ENCODE assay signal across 26 mouse cellular contexts in the genomic region with DNA sequence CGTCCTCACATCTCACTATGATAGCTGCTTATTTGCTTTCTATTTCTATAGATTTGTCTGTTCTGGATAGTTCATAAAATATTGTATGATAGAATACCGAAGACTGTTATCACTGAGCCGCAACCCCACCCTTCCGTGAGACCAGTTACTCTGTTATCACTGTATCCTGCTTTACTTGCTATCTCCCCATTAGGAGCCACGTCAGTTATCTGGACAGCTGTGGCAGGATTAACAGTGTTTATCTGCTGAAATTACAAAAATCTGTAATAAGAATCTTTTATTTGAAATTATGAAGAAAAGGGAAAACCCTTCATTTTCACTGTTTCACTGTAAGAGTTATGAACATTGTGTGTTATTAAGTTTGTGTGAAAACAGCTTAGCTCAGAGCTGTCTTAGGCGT. TPM values are rescaled to one million over a fixed set of nuclear protein-coding genes. Genes with fewer than 3 reads are reported as not detected.
DNase-seq lines count a peak whose midpoint lies in the region; ATAC-seq and TF ChIP-seq lines count a peak whose summit lies in the region.
"Had no signal": no experiment of that assay in that cellular context is flagged by ENCODE, and none has a peak within 500 bp of the region (broad histone marks: within the 10 kb centered on the region; RNA-seq: fewer than 3 reads in every experiment).

No protein-coding gene starts in this region.

- no peaks in the 10 kb centered on the region for H3K27me3 ChIP-seq in liver, embryonic 11.5 days (replicated peaks; ENCODE audit: control insufficient read depth, insufficient read depth, low read length)
- no peaks in the 10 kb centered on the region for H3K27me3 ChIP-seq in liver, embryonic 14.5 days (ENCODE audit: control insufficient read depth, insufficient read depth, low read length)
- H3K27me3 ChIP-seq in liver, postnatal 0 days (ENCODE audit: insufficient read depth, low read length), result no peaks in the 10 kb centered on the region
- no peaks in the 10 kb centered on the region for H3K27me3 ChIP-seq in kidney, embryonic 16.5 days (ENCODE audit: insufficient read depth, low read length)
- H3K27me3 ChIP-seq: embryonic facial prominence, embryonic 13.5 days; forebrain, embryonic 12.5 days; forebrain, embryonic 15.5 days; heart, embryonic 12.5 days; heart, embryonic 15.5 days; hindbrain, embryonic 13.5 days had no signal

- no peak overlapping the region for H3K27ac ChIP-seq in liver, embryonic 11.5 days (ENCODE audit: low read depth, low read length)
- H3K27ac ChIP-seq in liver, embryonic 14.5 days, result no peak overlapping the region
- H3K27ac ChIP-seq in liver, postnatal 0 days (ENCODE audit: low read depth), result no peak overlapping the region
- H3K27ac ChIP-seq in kidney, embryonic 16.5 days (ENCODE audit: low read length), result no peak overlapping the region
- H3K27ac ChIP-seq: embryonic facial prominence, embryonic 10.5 days; embryonic facial prominence, embryonic 13.5 days; forebrain, embryonic 12.5 days; forebrain, embryonic 15.5 days; heart, embryonic 15.5 days; hindbrain, embryonic 10.5 days; hindbrain, embryonic 13.5 days had no signal

- H3K4me3 ChIP-seq in liver, embryonic 11.5 days (ENCODE audit: low read depth, low read length), result no peak overlapping the region
- no peak overlapping the region for H3K4me3 ChIP-seq in liver, embryonic 14.5 days (ENCODE audit: insufficient read depth in 1 of 2, low read depth in 2 of 2, low read length in 2 of 2)
- H3K4me3 ChIP-seq in liver, postnatal 0 days (ENCODE audit: low read depth, low read length), result no peak overlapping the region
- no peak overlapping the region for H3K4me3 ChIP-seq in lung, adult 2 months (replicated peaks; ENCODE audit: extremely low read depth, low read depth, low read length)
- no peak overlapping the region for H3K4me3 ChIP-seq in kidney, embryonic 16.5 days (ENCODE audit: low read length)
- H3K4me3 ChIP-seq: embryonic facial prominence, embryonic 10.5 days; embryonic facial prominence, embryonic 13.5 days; erythroblast, embryonic 14.5 days; forebrain, embryonic 12.5 days; forebrain, embryonic 15.5 days; heart, embryonic 12.5 days; heart, embryonic 15.5 days; hindbrain, embryonic 10.5 days; hindbrain, embryonic 13.5 days had no signal

- TF ChIP-seq POLR2A in lung, adult 2 months (IDR thresholded peaks at IDR 0.05; ENCODE audit: borderline replicate concordance, extremely low read depth, low read depth, low read length), result no peak

- peak; percentile 65 for TF ChIP-seq EP300 in liver, embryonic 14.5 days (IDR thresholded peaks at IDR 0.05; ENCODE audit: low read depth)
- TF ChIP-seq EP300 in liver, postnatal 0 days (IDR thresholded peaks at IDR 0.05; ENCODE audit: low read depth), result peak; percentile 44; the same call in 1 of the 2 replicates

- H3K36me3 ChIP-seq in liver, embryonic 11.5 days (ENCODE audit: control insufficient read depth, insufficient read depth, low read length), result peaks cover 16% of the 10 kb centered on the region
- H3K36me3 ChIP-seq in liver, embryonic 14.5 days (replicated peaks; ENCODE audit: control insufficient read depth, insufficient read depth, low read depth), result peaks cover 78% of the 10 kb centered on the region
- peaks cover 40% of the 10 kb centered on the region for H3K36me3 ChIP-seq in liver, postnatal 0 days (replicated peaks; ENCODE audit: insufficient read depth, low read length)
- peaks cover 32% of the 10 kb centered on the region for H3K36me3 ChIP-seq in kidney, embryonic 16.5 days (ENCODE audit: insufficient read depth, low read length)

- H3K9me3 ChIP-seq in liver, embryonic 11.5 days (ENCODE audit: control insufficient read depth, low read length), result no peaks in the 10 kb centered on the region
- H3K9me3 ChIP-seq in liver, embryonic 14.5 days (ENCODE audit: control insufficient read depth, low read length), result no peaks in the 10 kb centered on the region
- no peaks in the 10 kb centered on the region for H3K9me3 ChIP-seq in liver, postnatal 0 days (ENCODE audit: low read length)
- H3K9me3 ChIP-seq in kidney, embryonic 16.5 days (ENCODE audit: low read length), result no peaks in the 10 kb centered on the region
- H3K9me3 ChIP-seq: embryonic facial prominence, embryonic 10.5 days; embryonic facial prominence, embryonic 13.5 days; forebrain, embryonic 12.5 days; forebrain, embryonic 15.5 days; heart, embryonic 12.5 days; heart, embryonic 15.5 days; hindbrain, embryonic 10.5 days; hindbrain, embryonic 13.5 days had no signal

- DNase-seq in liver, result peak; percentile 32
- no peak for DNase-seq in liver, embryonic 11.5 days (ENCODE audit: low spot score)
- no peak for DNase-seq in liver, embryonic 14.5 days (ENCODE audit: low read depth in 3 of 3, low spot score in 3 of 3)
- no peak for DNase-seq in liver, postnatal 0 days
- no peak for DNase-seq in lung, adult 2 months
- DNase-seq in embryo, embryonic 11 days, result no peak
- DNase-seq: adrenal gland, adult 2 months; adrenal gland, postnatal 14 days; cerebellum, adult 11 months; cerebellum, adult 2 months; cerebellum, adult 9-11 months; cerebellum, postnatal 25 days; gastrocnemius, postnatal 25 days; heart, adult 18-20 months; heart, postnatal 10 days; heart, postnatal 36 days had no signal

- H3K4me1 ChIP-seq in liver, embryonic 11.5 days (replicated peaks; ENCODE audit: control insufficient read depth, insufficient read depth, low read length), result no peaks in the 10 kb centered on the region
- H3K4me1 ChIP-seq in liver, embryonic 14.5 days (replicated peaks; ENCODE audit: control insufficient read depth in 2 of 2, insufficient read depth in 2 of 2, low read length in 1 of 2), result peaks cover 2 to 6% of the 10 kb centered on the region in 2 experiments; a peak in 2 of 4 replicates
- H3K4me1 ChIP-seq in liver, postnatal 0 days (ENCODE audit: insufficient read depth), result no peaks in the 10 kb centered on the region
- H3K4me1 ChIP-seq in lung, adult 2 months (ENCODE audit: control insufficient read depth, insufficient read depth, low read length), result no peaks in the 10 kb centered on the region
- H3K4me1 ChIP-seq in kidney, embryonic 16.5 days (ENCODE audit: insufficient read depth, low read length), result no peaks in the 10 kb centered on the region
- H3K4me1 ChIP-seq: embryonic facial prominence, embryonic 10.5 days; embryonic facial prominence, embryonic 13.5 days; forebrain, embryonic 12.5 days; forebrain, embryonic 15.5 days; heart, embryonic 12.5 days; heart, embryonic 15.5 days; hindbrain, embryonic 10.5 days; hindbrain, embryonic 13.5 days had no signal

- 56% methylated on average over 6 of the region's 6 CpGs for WGBS in liver, embryonic 11.5 days
- WGBS in liver, embryonic 14.5 days (ENCODE audit: insufficient replicate concordance), result 31% methylated on average over 6 of the region's 6 CpGs
- WGBS in liver, postnatal 0 days (ENCODE audit: insufficient replicate concordance), result 56% methylated on average over 6 of the region's 6 CpGs
- 89% methylated on average over 6 of the region's 6 CpGs for WGBS in lung, adult 2 months
- WGBS in kidney, embryonic 16.5 days, result 95% methylated on average over 6 of the region's 6 CpGs

- ATAC-seq in liver, embryonic 11.5 days (replicated peaks; ENCODE audit: low FRiP score), result no peak
- peak; percentile 55; the same call in 1 of the 2 replicates for ATAC-seq in liver, embryonic 14.5 days (ENCODE audit: insufficient read depth)
- no peak for ATAC-seq in liver, postnatal 0 days
- ATAC-seq in kidney, embryonic 16.5 days (ENCODE audit: low FRiP score, low TSS enrichment), result no peak
- ATAC-seq: forebrain, embryonic 15.5 days had no signal

- no peak overlapping the region for H3K4me2 ChIP-seq in liver, embryonic 11.5 days
- no peak overlapping the region for H3K4me2 ChIP-seq in liver, embryonic 14.5 days (ENCODE audit: low read depth)
- H3K4me2 ChIP-seq in liver, postnatal 0 days (ENCODE audit: low read depth, low read length), result no peak overlapping the region
- H3K4me2 ChIP-seq in kidney, embryonic 16.5 days (replicated peaks; ENCODE audit: low read depth, low read length), result no peak overlapping the region
- H3K4me2 ChIP-seq: embryonic facial prominence, embryonic 13.5 days; forebrain, embryonic 12.5 days; forebrain, embryonic 15.5 days; heart, embryonic 12.5 days; heart, embryonic 15.5 days; hindbrain, embryonic 13.5 days had no signal

- no peak for TF ChIP-seq CTCF in liver, embryonic 14.5 days (IDR thresholded peaks at IDR 0.05; ENCODE audit: low read depth)
- no peak for TF ChIP-seq CTCF in liver, postnatal 0 days (IDR thresholded peaks at IDR 0.05; ENCODE audit: low read depth)
- TF ChIP-seq CTCF in lung, adult 2 months (IDR thresholded peaks at IDR 0.05; ENCODE audit: insufficient read depth, low read length), result no peak

- H3K9ac ChIP-seq in liver, embryonic 11.5 days (ENCODE audit: low read depth, low read length), result no peak overlapping the region
- H3K9ac ChIP-seq in liver, embryonic 14.5 days (replicated peaks), result no peak overlapping the region
- H3K9ac ChIP-seq in liver, postnatal 0 days (replicated peaks), result no peak overlapping the region
- no peak overlapping the region for H3K9ac ChIP-seq in kidney, embryonic 16.5 days (replicated peaks; ENCODE audit: low read length)
- H3K9ac ChIP-seq: embryonic facial prominence, embryonic 13.5 days; forebrain, embryonic 12.5 days; forebrain, embryonic 15.5 days; heart, embryonic 12.5 days; heart, embryonic 15.5 days; hindbrain, embryonic 13.5 days had no signal

RNA-seq across cellular contexts. Expression of a gene that starts 12.1 kb away (rescaled TPM):
- 19.4 and 23.6 TPM in 2 replicates for polyA plus RNA-seq in liver, embryonic 11.5 days (2014; fragmentation: Nextera tagmentation; extraction: Ambion mirVana)
- 7.1 and 10.9 TPM in 2 replicates for polyA plus RNA-seq in liver, embryonic 14.5 days (2012; rRNA removed)
- 11.6 and 11.8 TPM in 2 replicates for polyA plus RNA-seq in liver, embryonic 14.5 days (2014; fragmentation: Nextera tagmentation; extraction: Ambion mirVana)
- polyA plus RNA-seq in liver, postnatal 0 days (2015; fragmentation: Nextera tagmentation; extraction: Ambion mirVana), result 3.7 and 4.9 TPM in 2 replicates
- 0.25 and 0.44 TPM in 2 replicates for polyA plus RNA-seq in lung, adult 2 months (2012; rRNA removed)
- polyA plus RNA-seq in kidney, embryonic 16.5 days (2015; fragmentation: Nextera tagmentation; extraction: Ambion mirVana), result 8.3 and 10.5 TPM in 2 replicates

RNA-seq across cellular contexts. Expression of a gene that starts 20.5 kb away (rescaled TPM):
- polyA plus RNA-seq in liver, embryonic 11.5 days (2014; fragmentation: Nextera tagmentation; extraction: Ambion mirVana), result 99.7 and 116 TPM in 2 replicates
- polyA plus RNA-seq in liver, embryonic 14.5 days (2012; rRNA removed), result 32.4 and 49.4 TPM in 2 replicates
- 81.1 and 84.2 TPM in 2 replicates for polyA plus RNA-seq in liver, embryonic 14.5 days (2014; fragmentation: Nextera tagmentation; extraction: Ambion mirVana)
- 45.7 and 47.8 TPM in 2 replicates for polyA plus RNA-seq in liver, postnatal 0 days (2015; fragmentation: Nextera tagmentation; extraction: Ambion mirVana)
- polyA plus RNA-seq in lung, adult 2 months (2012; rRNA removed), result 19.2 and 26.0 TPM in 2 replicates
- 39.0 and 39.5 TPM in 2 replicates for polyA plus RNA-seq in kidney, embryonic 16.5 days (2015; fragmentation: Nextera tagmentation; extraction: Ambion mirVana)

RNA-seq across cellular contexts. Expression of a gene that starts 40.7 kb away (rescaled TPM):
- polyA plus RNA-seq in liver, embryonic 11.5 days (2014; fragmentation: Nextera tagmentation; extraction: Ambion mirVana), result 31.9 and 35.2 TPM in 2 replicates
- 6.1 and 7.5 TPM in 2 replicates for polyA plus RNA-seq in liver, embryonic 14.5 days (2012; rRNA removed)
- polyA plus RNA-seq in liver, embryonic 14.5 days (2014; fragmentation: Nextera tagmentation; extraction: Ambion mirVana), result 12.5 and 14.2 TPM in 2 replicates
- polyA plus RNA-seq in liver, postnatal 0 days (2015; fragmentation: Nextera tagmentation; extraction: Ambion mirVana), result 17.1 and 18.0 TPM in 2 replicates
- polyA plus RNA-seq in lung, adult 2 months (2012; rRNA removed), result 2.7 and 4.3 TPM in 2 replicates
- polyA plus RNA-seq in kidney, embryonic 16.5 days (2015; fragmentation: Nextera tagmentation; extraction: Ambion mirVana), result 35.0 and 39.0 TPM in 2 replicates
- polyA plus RNA-seq: erythroblast, embryonic 14.5 days had no signal

RNA-seq across cellular contexts. Expression of a gene that starts 52.6 kb away (rescaled TPM):
- polyA plus RNA-seq in liver, embryonic 11.5 days (2014; fragmentation: Nextera tagmentation; extraction: Ambion mirVana), result 2.6 and 2.7 TPM in 2 replicates
- polyA plus RNA-seq in liver, embryonic 14.5 days (2012; rRNA removed), result 1.5 and 2.4 TPM in 2 replicates
- 3.9 and 4.7 TPM in 2 replicates for polyA plus RNA-seq in liver, embryonic 14.5 days (2014; fragmentation: Nextera tagmentation; extraction: Ambion mirVana)
- 10.8 and 12.1 TPM in 2 replicates for polyA plus RNA-seq in liver, postnatal 0 days (2015; fragmentation: Nextera tagmentation; extraction: Ambion mirVana)
- 7.0 and 18.2 TPM in 2 replicates for polyA plus RNA-seq in lung, adult 2 months (2012; rRNA removed)
- 3.1 and 3.6 TPM in 2 replicates for polyA plus RNA-seq in kidney, embryonic 16.5 days (2015; fragmentation: Nextera tagmentation; extraction: Ambion mirVana)
- polyA plus RNA-seq: erythroblast, embryonic 14.5 days had no signal
